Mouse (Mus musculus): ENCODE data around the gene Lcmt1.
A peak's percentile ranks its signal among the peaks of the same experiment; 100 is the strongest.

Gene Lcmt1

DNA sequence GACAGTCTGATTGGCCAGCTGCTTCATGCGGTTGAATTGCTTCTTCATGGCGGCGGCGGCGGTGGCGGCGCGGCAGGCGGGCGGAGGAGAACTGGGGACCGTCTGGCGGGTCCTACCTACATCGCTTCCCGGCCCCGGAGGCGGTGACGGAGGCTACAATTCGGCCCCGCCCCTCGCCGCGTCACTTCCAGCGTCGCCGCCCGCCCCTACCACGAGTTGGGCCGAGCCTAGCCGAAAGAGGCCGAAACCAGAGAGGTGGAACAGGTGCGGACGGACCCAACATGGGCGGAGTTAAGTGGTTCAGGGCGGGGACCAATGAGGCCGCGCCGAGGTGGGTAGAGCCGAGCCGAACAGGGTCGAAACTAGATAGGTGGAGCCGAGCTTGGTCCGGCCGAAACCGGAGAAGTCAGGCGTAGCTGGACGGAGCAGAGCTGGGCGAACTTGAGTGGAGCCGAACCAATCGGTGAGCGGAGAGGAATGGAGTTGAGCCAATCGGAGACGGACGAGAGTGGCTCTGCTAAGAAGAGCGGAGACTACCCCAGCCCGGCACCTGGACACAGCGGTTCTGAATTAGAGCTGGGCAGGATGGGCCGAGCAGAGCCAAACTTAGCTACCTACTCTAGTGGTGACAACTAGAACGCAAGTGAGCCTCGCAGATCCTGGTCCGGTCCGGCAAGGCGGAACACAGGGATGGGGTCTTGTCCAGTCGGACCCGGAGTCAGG, at the start of gene Lcmt1, which contains the start of gene Arhgap17:
Gene Lcmt1 (plus strand): TSS at position 26 of the 723 bp plus-strand sequence.
Gene Arhgap17 (minus strand): TSS at position 157 of the 723 bp plus-strand sequence.
- peak; percentile 97 for DNase-seq

DNA sequence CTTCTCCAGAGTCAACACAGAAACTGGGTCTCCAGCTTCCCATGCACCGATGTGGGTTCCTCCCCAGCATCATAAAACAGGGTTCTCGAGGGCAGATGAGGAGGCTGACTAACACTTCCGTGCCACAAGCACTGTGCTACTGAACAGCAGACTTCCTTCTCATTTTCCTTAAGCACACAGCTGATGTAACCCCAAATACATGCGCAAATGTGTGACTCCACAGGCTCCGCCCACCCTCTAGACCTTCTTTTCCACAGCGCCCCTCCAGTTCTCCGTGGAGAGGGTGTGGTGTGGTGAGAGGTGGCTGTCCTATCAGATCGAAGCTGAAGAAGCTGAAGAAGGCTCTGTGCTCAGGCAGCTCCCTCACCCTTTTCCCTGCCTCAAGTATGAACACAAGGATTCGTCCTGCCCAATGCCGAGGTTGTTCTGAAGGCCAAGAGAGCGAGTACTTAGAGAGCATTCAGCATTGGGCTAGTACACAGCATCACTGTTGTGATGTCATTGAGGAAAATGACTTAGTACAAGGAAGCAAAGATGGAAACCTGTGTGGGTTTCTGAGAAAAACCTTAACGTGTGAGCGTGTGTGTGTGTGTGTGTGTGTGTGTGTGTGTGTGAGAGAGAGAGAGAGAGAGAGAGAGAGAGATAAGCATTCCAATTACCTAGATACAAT, 47.0 kb upstream of the Lcmt1 start:
- DNase-seq, result no peak

DNA sequence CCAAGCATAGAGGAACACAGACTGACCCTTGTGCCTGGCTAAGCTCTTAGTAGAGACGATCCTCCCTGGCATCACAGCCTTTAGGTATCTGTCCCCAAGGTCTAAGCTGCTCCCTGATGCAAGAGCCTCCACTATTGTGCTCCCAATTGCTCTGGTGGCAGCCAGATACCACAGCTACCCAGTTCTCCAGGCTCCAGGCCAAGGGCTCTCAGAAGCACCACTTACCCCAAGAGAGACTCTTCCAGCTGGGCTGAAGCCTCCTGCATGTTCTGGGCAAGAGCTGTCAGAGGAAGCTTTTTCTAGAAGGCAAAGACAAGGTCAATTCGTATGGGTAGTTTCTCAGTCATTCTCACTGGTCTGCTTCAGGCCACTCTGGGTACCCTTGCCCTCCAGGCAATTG, 46.2 kb upstream of the Lcmt1 start:
- no peak for DNase-seq

DNA sequence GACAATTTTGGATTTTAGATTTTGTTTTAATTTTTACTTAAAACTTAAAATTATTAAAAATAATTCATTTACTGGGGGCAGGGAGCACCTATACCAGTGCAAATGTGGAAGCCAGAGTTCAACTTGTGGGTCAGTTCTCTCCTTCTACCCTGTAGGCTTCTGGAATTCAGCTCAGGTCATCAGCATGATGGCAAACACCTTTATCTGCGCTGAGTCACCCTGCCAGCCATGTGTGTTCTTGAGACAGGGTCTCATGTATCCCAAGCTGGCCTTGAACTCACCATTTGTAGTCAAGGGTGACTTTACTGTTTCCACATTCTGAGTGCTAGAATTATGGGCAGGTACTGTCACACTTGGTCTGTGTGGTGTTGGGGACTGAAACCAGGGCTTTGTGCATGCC, 45.5 kb upstream of the Lcmt1 start:
- DNase-seq, result no peak

DNA sequence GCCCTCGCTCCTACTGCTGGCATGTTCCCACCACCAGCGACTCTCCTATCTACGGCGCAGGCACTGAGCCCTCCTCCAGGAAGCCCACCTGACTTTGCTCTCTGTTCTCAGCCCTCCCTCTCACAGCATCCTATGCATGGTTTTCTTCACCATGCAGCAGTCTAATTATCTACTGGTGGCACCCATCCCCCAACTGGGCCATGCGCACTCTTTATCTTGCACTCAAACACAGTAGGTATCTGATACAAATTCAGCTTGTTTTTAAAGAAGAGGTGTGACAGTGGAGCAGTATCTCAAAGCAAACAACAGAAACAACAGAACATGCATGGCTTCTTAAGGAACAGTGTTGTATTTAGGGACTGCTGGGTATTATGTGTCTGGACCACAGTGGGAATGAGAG, 43.5 kb upstream of the Lcmt1 start:
- no peak for DNase-seq

DNA sequence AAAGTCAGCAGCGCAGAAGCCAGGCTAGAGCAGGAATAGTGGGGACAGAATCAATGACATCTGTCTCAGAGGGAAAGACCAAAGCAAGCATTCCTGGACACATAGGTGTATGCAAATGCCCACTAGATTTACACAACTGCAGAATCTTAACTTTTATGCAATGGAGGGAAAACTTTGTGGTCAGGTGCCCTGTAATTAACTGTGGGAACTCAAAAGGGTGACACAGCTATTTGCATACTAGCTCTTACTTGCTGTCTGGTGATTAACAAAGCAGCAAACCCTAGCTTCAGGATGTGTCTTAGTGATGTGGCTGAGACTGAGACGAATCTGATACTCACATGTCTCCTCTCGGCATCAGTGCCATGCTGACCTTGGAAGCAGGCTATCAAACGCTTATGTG, 42.7 kb upstream of the Lcmt1 start:
- DNase-seq, result no peak

DNA sequence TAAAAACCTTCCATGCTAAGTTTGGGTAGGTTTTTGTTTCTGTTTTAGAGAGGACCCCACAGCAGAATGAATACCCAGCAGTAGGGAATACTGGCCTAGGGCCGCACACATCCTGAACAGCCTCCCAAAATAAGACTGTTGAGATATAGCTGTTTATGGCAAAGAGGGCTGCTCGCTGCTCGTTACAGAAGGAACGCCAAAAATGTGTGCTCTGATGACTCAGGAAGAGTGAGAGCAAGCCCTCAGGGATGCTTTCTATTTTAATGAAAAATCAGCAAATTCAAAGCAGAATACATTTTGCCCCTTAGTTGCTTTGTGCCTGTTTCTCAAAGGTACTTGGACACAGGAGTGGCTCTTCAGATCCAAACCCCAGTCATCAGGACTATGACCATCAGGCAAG, 41.7 kb upstream of the Lcmt1 start:
- no peak for DNase-seq

DNA sequence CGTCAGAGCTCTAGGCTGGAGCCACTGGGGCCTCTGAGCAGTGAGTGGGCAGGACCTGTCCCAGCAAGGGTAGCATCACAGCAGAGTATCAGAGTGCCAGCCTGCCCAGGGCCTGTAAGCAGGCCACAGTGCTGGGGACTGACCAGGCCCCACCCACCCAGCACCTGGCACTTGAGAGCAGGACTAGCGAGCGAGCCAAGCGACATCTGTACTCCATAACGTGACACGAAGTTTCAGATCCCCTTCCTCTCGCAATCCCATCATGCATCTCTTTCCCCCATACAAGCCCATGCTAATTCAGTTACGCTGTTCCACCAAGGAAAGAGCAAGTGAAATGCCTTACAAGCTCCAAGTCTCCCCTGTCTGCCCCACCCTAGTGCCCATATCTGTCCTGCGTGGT, 39.1 kb upstream of the Lcmt1 start:
- DNase-seq, result no peak

DNA sequence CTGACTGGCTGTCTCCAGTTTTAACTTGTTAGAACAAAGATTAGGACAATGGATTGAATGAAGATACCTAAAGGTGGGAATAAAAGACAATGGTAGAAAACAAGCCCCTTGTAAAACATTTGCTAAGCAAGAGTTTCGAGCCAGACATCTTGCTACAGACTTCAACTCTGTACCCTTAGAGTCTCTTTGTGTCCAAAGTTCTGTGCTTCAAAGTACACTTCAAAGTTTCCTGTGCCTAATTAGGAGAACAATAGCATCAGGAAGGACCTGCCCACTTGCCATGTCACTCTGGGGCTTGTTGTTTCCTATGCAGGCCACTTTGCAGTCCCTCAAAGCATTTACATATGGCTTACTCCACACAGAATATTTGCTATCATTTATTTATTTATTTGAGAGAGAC, 33.3 kb upstream of the Lcmt1 start:
- DNase-seq, result no peak

DNA sequence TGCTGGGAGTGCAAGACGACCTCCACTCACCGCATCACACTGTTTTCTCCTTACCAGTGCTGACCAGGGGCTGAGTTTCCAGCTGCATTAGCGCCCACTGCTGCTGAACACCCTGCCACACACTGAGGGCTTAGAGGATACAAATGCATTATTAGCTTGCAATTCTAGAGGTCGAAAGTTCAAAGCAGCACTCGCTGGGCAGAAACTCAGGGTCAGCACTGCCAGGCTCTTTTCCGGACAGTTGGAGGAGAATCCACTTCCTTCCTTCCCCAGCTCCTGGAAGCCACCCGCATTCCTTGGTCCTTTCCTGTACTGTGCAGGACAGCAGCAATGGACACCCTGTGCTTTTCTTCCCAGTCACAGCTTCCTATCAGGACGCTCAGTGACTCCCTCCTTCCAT, 31.2 kb upstream of the Lcmt1 start:
- no peak for DNase-seq

DNA sequence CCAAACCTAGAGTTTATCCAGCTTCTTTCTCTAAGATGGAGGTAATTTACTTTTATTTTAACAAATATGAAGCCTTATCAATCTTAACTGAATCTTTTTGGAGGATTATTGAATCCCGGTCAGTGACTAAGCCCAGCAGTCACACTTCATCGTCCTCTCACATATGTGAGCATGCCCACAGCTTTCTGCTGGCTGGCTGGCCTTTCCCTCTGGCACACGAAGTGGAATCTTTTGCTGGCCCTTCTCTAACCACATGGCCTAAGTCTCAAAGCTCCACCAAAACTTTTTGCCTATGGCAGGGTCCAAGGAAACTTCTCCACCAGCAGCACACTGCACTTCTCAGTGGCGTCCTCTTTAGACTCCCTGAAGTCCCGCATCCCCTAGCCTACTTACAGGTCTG, 27.7 kb upstream of the Lcmt1 start:
- DNase-seq, result no peak

DNA sequence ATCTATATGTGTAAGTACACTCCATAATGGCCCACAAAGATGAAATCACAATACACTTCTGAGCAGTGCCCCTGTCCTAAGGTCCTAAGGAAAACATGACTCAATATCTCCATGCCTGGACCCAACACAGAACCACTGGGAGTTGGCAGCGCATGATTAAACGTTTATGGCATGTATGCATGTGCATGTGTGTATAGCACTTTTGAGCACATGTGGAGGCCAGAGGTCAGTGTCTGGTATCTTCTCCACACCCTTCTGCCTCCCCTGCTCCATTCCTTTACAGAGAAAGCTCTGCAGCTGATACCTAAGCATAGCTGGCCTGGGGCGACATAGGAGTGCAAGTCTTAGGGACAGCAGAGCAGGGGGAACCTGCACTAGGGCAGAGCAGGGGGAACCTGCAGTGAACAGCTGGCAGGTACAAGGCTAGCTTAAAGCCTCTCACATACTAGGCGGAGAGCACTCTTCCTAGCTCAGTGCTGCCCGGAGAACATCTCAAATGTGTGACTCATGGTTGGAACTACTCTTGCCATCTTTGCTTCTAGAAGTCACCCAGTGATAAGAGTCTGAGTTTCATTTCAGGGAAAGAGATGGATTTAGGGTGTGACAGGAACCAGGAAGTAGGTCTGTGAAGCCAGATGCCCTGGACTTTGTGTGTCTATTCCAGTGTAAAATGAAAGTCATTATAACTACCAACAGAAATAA, 25.4 kb upstream of the Lcmt1 start:
- DNase-seq, result no peak

DNA sequence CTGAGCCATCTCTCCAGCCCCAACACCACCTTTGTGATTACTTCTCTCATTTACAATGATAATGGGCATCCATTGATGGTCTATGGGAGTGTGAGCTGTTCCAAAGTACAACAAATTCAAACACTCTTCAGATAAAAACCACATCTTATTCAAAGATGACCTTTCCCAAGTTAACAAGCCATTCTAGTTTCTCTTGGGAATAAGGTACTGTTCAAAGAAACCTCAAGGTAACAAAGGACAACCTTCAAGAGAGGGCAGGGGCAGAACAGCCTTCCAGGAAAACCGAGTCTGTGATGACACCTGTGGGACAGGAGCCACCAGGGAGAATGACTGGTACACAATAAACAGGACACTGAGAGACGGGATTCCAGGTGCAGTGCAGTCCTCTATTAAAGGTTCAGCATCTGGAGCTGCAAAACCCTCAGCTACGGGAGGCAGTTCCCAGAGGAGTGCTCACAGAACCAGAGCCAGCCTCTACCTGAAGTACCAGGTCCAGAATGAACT, 24.5 kb upstream of the Lcmt1 start:
- DNase-seq, result no peak

DNA sequence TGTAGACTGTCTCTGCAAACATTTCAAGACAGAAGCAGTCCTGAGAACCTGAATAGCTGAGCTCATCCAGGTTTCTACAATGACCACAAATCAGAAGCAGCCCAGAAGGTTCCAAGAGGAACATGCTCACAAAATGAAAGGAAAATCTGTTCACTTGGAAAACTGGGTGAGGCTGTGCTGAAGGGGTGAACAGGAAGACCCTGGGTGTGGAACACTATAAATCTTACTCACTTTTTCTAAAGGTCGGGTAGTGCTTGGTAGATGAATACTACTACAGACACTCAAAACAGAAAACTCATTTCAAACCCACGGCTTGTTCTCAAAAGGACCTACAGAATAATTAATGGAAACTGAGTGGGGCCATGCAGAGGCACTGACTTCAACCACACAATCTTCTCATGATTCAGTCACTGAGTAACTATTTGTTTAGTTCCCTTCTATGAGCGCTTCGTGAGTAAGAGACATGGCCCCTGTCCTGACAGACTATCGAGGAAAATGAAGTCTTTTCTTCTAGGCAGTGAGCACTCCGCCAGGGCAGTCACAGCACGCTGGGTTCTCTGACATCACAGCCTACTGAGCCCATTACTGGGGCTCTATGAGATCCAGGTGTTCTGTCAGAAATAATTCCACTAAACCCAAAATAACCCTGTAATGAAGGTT, 22.8 kb upstream of the Lcmt1 start:
- no peak for DNase-seq

DNA sequence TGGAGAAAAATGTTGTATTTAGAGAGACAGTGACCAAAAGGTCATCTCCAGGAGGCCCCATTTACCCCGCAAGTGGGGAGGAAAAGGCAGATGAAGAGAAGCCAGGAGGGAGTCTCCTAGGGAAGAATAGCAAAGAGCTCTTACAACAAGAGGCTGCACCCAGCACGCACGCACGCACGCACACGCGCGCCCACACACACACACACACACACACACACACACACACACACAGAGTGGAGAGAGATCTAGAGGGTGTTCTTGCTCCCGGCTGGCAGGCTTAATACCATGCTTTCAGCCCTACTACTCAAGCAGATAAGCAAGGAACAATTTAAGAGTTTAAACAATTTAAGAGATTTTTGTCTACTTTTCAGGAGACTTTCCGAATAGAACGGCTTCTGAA, 19.8 kb upstream of the Lcmt1 start:
- DNase-seq, result no peak

DNA sequence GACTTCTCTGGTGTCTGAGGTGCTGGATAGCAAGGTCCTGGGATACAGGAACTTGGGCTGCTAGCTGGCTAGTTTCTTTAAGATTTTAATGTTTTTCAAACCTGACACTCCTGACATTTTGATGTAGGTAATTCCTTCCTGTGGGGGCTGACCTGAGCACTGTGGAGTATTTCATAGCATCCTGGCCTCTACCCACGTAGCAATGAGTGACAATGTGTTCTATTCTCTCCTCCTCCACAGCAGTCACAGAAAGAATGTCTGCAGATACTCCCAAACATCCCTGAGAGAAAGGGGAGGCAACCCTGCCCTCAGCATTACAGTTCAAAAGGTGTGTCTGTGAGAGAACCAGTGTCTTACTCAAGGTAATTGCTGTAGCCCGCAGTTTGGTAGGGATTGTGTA, 19.3 kb upstream of the Lcmt1 start:
- DNase-seq, result no peak

DNA sequence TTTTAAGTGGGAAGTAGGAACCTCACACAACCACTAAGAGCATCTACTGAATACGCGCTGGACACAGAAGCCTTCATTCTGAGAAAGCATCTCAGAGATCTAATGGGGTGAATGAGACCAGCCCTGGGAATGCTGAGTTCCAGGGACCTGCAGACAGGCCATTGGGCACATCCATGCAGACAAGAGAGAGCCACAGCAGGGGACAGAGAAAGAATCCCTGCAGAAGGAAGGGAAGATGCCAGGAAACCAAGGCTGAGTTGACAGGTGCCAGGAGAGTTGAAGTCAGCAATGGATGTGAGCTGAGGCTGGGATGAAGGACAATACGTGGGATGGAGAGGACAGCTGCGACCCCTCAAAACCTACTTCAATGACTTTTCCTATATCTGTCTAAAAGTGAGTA, 16.5 kb upstream of the Lcmt1 start:
- no peak for DNase-seq

DNA sequence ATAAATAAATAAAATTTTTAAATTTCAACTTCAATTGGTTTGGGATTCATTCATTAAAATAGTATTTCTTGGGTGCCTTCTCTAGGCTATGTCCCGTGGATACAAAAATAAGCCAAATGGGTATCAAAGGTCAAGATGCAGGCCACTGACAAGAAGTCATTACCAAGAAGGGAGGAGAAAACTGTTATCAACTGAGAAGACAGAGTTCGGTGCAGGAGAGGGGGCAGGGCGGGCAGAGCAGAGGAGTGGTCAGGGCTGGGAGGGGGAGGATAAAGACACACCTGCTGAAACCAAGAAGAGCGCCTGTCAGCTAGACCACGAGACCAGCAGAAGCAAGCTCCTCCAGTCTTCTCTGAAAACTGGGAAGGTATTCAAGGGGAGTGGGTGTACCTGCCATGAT, 15.7 kb upstream of the Lcmt1 start:
- DNase-seq, result no peak

DNA sequence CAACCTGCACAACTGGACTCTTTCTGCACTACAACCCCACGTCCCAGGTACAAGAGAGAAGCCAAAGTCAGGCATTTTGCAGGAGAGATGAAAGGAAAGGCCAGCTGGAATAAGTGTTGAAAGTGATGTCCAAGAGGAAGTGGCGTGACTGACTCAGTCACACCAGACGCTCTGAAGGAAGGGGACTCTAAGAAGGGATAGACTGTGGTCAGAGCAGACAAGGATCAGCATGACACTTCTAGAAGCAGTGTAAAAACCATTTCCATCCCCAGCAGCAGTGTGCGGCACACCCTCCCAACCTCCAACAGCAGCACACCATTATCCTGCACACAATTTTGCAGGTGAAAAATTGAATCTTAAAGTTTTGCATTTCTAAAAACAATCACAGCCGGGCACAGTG, 15.2 kb upstream of the Lcmt1 start:
- DNase-seq, result no peak

DNA sequence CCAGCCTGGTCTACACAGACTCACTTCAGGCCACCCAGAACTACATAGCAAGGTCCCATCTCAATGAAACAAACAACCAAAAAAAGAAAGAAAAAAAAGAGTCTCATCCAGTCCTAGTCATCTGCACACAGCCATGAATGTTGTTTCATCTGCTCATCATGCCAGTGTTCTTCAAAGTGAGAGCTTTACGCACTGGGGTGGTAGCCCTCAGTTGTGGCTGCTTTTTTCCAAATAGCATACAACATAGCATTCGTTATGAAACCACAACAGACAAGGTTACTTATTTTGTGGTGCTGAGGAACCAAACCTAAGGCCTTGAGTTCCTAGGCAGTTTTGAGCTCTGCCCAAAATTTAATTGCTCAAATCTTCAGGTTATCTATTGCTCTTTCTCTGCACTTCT, 14.7 kb upstream of the Lcmt1 start:
- no peak for DNase-seq

DNA sequence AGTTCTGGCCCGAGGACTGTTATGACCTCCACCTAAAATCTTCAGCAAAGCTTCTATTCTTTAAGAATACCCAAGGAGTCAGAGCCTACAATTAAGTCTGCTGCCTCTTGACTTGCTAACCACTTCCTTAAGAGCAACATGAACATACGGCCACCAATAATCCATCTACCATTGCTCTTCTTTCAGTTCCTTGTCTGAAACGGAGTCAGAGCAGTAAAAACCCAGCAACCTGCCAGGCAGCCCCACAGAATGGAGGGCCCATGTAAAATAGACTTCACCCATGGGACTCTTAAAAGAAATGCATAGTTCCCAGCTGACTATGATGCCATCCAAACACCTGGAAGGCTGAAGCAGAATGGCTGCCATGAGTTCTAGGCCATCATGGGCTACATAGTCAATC, 13.4 kb upstream of the Lcmt1 start:
- no peak for DNase-seq

DNA sequence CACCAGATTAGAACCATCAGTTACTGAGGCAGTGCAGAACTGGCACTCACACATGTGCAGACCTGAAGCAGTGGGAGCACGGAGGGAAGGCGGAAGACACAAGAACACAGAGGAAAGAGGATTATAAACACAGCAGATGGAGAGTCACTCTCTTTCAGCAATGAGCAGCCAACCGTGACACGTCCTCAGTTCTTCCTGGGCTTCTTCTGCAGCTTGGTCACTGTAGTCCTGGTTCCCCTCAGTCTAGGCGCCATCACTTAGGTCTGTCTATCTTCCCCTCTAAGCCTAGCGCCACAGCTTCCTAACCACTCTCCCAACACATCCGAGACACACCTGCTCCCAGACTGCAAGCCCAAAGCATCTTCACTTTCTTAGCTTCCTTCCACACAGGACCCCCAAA, 10.5 kb upstream of the Lcmt1 start:
- peak; percentile 77 for DNase-seq

DNA sequence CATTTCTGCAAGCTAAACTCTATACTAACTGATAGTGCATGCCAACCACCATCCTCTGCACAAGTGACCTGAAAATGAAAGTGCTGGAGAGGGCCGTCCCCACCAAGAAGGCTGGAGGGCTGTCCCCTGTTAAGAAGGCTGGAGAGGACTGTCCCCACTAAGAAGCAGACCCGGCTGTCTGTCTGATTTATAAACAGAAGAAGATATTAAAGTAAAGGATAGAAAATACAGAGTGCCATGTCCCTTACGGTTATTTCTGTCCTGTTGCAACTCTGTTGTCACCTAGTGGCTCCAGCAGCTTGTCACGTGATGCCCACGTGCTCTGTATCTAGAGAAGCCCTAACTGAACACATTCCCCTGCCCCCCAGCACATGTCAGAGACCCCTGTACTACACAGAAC, 9.4 kb upstream of the Lcmt1 start:
- no peak for DNase-seq

Data from cerebellum, adult 9-11 months (tissue).